Mouse (Mus musculus) G1E-ER4 (cell line): ENCODE data around the gene Id3. TPM values are rescaled to one million over a fixed set of nuclear protein-coding genes. Genes with fewer than 3 reads are reported as not detected.

Source experiments
- GATA1 ChIP-seq: IDR thresholded peaks from one replicate; pipeline ENCODE4 v1.8.0; 2012; ENCODE audit warnings: low read length, inconsistent platforms
- polyA plus RNA-seq: library from polyadenylated mRNA; stranded (reverse); fragments of >175 nt; gene quantifications from 2 replicates; pipeline ENCODE4 v1.2.3, GENCODE M21; 2012

Id3 gene
- polyA plus RNA-seq, 1 experiment = 0.11 TPM

GRCm38 (mm10) chr4:136121158-136121557 is 22.1 kb upstream of the Id3 start:
- no peak for TF ChIP-seq GATA1

- no peak for TF ChIP-seq GATA1
Measured at GRCm38 (mm10) chr4:136121844-136122468, 21.3 kb upstream of the Id3 start.

- no peak for TF ChIP-seq GATA1
Measured at GRCm38 (mm10) chr4:136123111-136123791, 20.0 kb upstream of the Id3 start.

GRCm38 (mm10) chr4:136123792-136124161 is 19.5 kb upstream of the Id3 start:
- TF ChIP-seq GATA1 = no peak

GRCm38 (mm10) chr4:136124581-136124980 is 18.7 kb upstream of the Id3 start:
- no peak for TF ChIP-seq GATA1

GRCm38 (mm10) chr4:136125458-136125857 is 17.8 kb upstream of the Id3 start:
- no peak for TF ChIP-seq GATA1

GRCm38 (mm10) chr4:136126019-136126418 is 17.3 kb upstream of the Id3 start:
- no peak for TF ChIP-seq GATA1

GRCm38 (mm10) chr4:136127670-136128069 is 15.6 kb upstream of the Id3 start:
- no peak for TF ChIP-seq GATA1

- no peak for TF ChIP-seq GATA1
Measured at GRCm38 (mm10) chr4:136129842-136130241, 13.5 kb upstream of the Id3 start.

GRCm38 (mm10) chr4:136133801-136134200 is 9.5 kb upstream of the Id3 start:
- TF ChIP-seq GATA1 = no peak

- TF ChIP-seq GATA1 = no peak
Measured at GRCm38 (mm10) chr4:136134418-136134977, 8.8 kb upstream of the Id3 start.

- no peak for TF ChIP-seq GATA1
Measured at GRCm38 (mm10) chr4:136134978-136135873, 8.1 kb upstream of the Id3 start.

- no peak for TF ChIP-seq GATA1
Measured at GRCm38 (mm10) chr4:136135874-136136728, 7.2 kb upstream of the Id3 start.

GRCm38 (mm10) chr4:136139326-136140110 is 3.8 kb upstream of the Id3 start:
- TF ChIP-seq GATA1 = no peak
